8 mouse cellular contexts compared by ENCODE assay signal in genomic region chr13:43559711-43560457, GRCm38 (mm10). TPM values are rescaled to one million over a fixed set of nuclear protein-coding genes. Genes with fewer than 3 reads are reported as not detected.
DNase-seq lines count a peak whose midpoint lies in the region; ATAC-seq lines count a peak whose summit lies in the region.

Gene Mcur1 (minus strand): TSS chr13:43560191.

- peak within 1 kb of the TSS; percentile 91 for H3K4me2 ChIP-seq in hindbrain, embryonic 13.5 days

- peak within 1 kb of the TSS; percentile 86 for H3K27ac ChIP-seq in hindbrain, embryonic 13.5 days

- no peaks in the 10 kb centered on the region for H3K36me3 ChIP-seq in hindbrain, embryonic 13.5 days

- peak within 1 kb of the TSS; percentile 83 for H3K9ac ChIP-seq in hindbrain, embryonic 13.5 days

- H3K4me3 ChIP-seq in hindbrain, embryonic 13.5 days = peak within 1 kb of the TSS; percentile 75

- WGBS in hindbrain, embryonic 13.5 days = under 1% methylated on average over 85 of the region's 100 CpGs

- peaks cover 14% of the 10 kb centered on the region; the same call in 1 of the 2 replicates for H3K27me3 ChIP-seq in hindbrain, embryonic 13.5 days

- peak; percentile 89 for DNase-seq in T-cell, adult 2 months (ENCODE audit: low spot score)
- DNase-seq in cerebellum, postnatal 25 days = peak; percentile 95 to 97
- DNase-seq in frontal cortex, postnatal 25 days (ENCODE audit: low spot score in 2 of 2) = peak; percentile 60 to 76
- peak; percentile 87 to 89 for DNase-seq in layer of hippocampus, postnatal 36 days
- DNase-seq in lung, postnatal 25 days (ENCODE audit: low spot score) = peak; percentile 96
- peak; percentile 82 for DNase-seq in retina, adult 2 months (ENCODE audit: low read depth, low spot score)
- peak; percentile 90 to 91 for DNase-seq in thymus, postnatal 36 days

- ATAC-seq in hindbrain, embryonic 13.5 days (ENCODE audit: low FRiP score) = peak; percentile 95

- H3K9me3 ChIP-seq in hindbrain, embryonic 13.5 days = no peaks in the 10 kb centered on the region

- peaks cover 24% of the 10 kb centered on the region for H3K4me1 ChIP-seq in hindbrain, embryonic 13.5 days (replicated peaks)

RNA-seq across cellular contexts. Expression of gene Mcur1, which starts in this region (rescaled TPM):
- polyA plus RNA-seq in hindbrain, embryonic 13.5 days (2015; fragmentation: Nextera tagmentation; extraction: Ambion mirVana) = 7.9 and 8.4 TPM in 2 replicates
- total RNA-seq in layer of hippocampus, postnatal 36 days (2021) = 10 to 100 TPM; 20.3 to 21.1 TPM

Comparison
In these comparisons a context has a peak if more than half of its experiments do, and no peak if none do; other contexts are left out.
1. Peak in every context shown above with its lines: DNase-seq, ATAC-seq, H3K4me3 ChIP-seq and H3K27ac ChIP-seq.